Comparison of ENCODE assay signal across 8 mouse cellular contexts in the genomic region with DNA sequence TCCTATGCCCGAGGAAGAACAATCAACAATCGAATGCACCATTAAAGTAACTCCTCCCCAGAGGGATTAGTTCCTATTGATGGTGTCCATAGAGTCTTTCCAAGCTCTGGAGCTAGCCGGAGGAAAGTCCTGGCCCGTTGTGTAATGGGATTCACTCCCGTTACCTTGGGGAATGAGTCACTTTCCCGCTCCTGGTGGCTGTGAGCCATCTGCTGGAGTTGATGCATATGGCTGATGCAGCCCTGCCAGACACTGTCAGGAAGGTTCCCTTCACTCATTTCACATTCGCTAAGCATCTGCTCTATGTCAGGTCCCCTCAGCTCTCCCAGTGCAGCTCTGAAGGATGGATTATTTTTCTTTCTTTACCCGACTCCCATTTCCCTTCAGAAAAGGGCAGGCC. TPM values are rescaled to one million over a fixed set of nuclear protein-coding genes. Genes with fewer than 3 reads are reported as not detected.
DNase-seq lines count a peak whose midpoint lies in the region; ATAC-seq and TF ChIP-seq lines count a peak whose summit lies in the region.

No protein-coding gene starts in this region.

- no peak overlapping the region for H3K27ac ChIP-seq in kidney, adult 2 months (ENCODE audit: insufficient read depth, low read depth, low read length)

- no peak for ATAC-seq in granulocyte monocyte progenitor cell, adult 5-6 weeks (replicated peaks; ENCODE audit: poor library complexity, severe bottlenecking)

- peaks cover 6% of the 10 kb centered on the region; the same call in 1 of the 2 replicates for H3K4me1 ChIP-seq in kidney, adult 2 months (ENCODE audit: control insufficient read depth, insufficient read depth, low read length)

- H3K36me3 ChIP-seq in kidney, adult 2 months (ENCODE audit: control insufficient read depth, insufficient read depth, low read length): no peaks in the 10 kb centered on the region

- intact Hi-C loops in left cerebral cortex, postnatal 25 days (cut with DNase I): loop anchor here (5.0 kb wide), 2 partner anchors 52 to 63 kb away; partner anchors contain the start of genes Stambp and Tet3
- intact Hi-C loops in heart, postnatal 36 days (cut with DNase I): loop anchor here (1.0 kb wide), 1 partner anchor 52 kb away; no protein-coding TSS in a partner anchor

- H3K4me3 ChIP-seq in kidney, adult 2 months (ENCODE audit: insufficient read depth, low read depth, low read length): no peak overlapping the region

- no peak for TF ChIP-seq POLR2A in kidney, adult 2 months (IDR thresholded peaks at IDR 0.05; ENCODE audit: low read depth, low read length)

- DNase-seq in kidney, adult 2 months: peak; percentile 8
- DNase-seq in kidney, adult 8-10 months: no peak
- DNase-seq in MN1 (ENCODE audit: low spot score): peak; percentile 86
- peak; percentile 95 for DNase-seq in brain, adult 2 months (ENCODE audit: low read depth, low spot score)
- DNase-seq in left cerebral cortex, postnatal 25 days (ENCODE audit: low spot score in 2 of 2): peak; percentile 69 to 91
- DNase-seq in gastrocnemius, adult 18-20 months (ENCODE audit: low spot score): no peak
- no peak for DNase-seq in heart, postnatal 36 days

- no peak for TF ChIP-seq CTCF in kidney, adult 2 months (conservative IDR thresholded peaks at IDR 0.05; ENCODE audit: insufficient read depth, insufficient read length, low read depth, low read length)

- H3K27me3 ChIP-seq in kidney, adult 2 months (replicated peaks; ENCODE audit: control insufficient read depth, insufficient read depth, low read length): no peaks in the 10 kb centered on the region

- WGBS in kidney, adult 2 months: 34% methylated on average over 8 of the region's 8 CpGs

RNA-seq across cellular contexts. Expression of gene Dguok, which starts 2.7 kb away (rescaled TPM):
- 50.0 and 50.5 TPM in 2 replicates for polyA plus RNA-seq in kidney, adult 2 months (2012; rRNA removed)
- 10 to 100 TPM; 23.3 to 25.3 TPM for total RNA-seq in left cerebral cortex, postnatal 25 days (2021)
- 28.1 and 49.2 TPM in 2 replicates for total RNA-seq in granulocyte monocyte progenitor cell, adult 5-6 weeks (2014; fragmentation: Nextera tagmentation)
- 19.6 and 29.3 TPM in 2 replicates for total RNA-seq in granulocyte monocyte progenitor cell, adult 5-6 weeks (2017)
- total RNA-seq in gastrocnemius, adult 18-20 months (2021): 10 to 100 TPM; 17.4 to 20.6 TPM
- 10 to 100 TPM; 31.6 to 32.7 TPM for total RNA-seq in heart, postnatal 36 days (2021)

RNA-seq across cellular contexts. Expression of gene Actg2, which starts 26.6 kb away (rescaled TPM):
- polyA plus RNA-seq in kidney, adult 2 months (2012; rRNA removed): 2.0 and 10.5 TPM in 2 replicates
- total RNA-seq in left cerebral cortex, postnatal 25 days (2021): not detected
- not detected in 2 replicates for total RNA-seq in granulocyte monocyte progenitor cell, adult 5-6 weeks (2014; fragmentation: Nextera tagmentation)
- total RNA-seq in granulocyte monocyte progenitor cell, adult 5-6 weeks (2017): not detected in 2 replicates
- 1 to 10 TPM in 1 of 2 experiments, under 1 TPM in 1; 0.40 to 1.6 TPM for total RNA-seq in gastrocnemius, adult 18-20 months (2021)
- total RNA-seq in heart, postnatal 36 days (2021): 1 to 10 TPM; 1.5 to 2.4 TPM

RNA-seq across cellular contexts. Expression of gene Tet3, which starts 50.6 kb away (rescaled TPM):
- polyA plus RNA-seq in kidney, adult 2 months (2012; rRNA removed): 7.1 and 8.0 TPM in 2 replicates
- total RNA-seq in left cerebral cortex, postnatal 25 days (2021): 10 to 100 TPM; 86.4 to 87.3 TPM
- 35.6 and 46.9 TPM in 2 replicates for total RNA-seq in granulocyte monocyte progenitor cell, adult 5-6 weeks (2014; fragmentation: Nextera tagmentation)
- 13.4 and 17.5 TPM in 2 replicates for total RNA-seq in granulocyte monocyte progenitor cell, adult 5-6 weeks (2017)
- 10 to 100 TPM; 10.9 to 13.4 TPM for total RNA-seq in gastrocnemius, adult 18-20 months (2021)
- total RNA-seq in heart, postnatal 36 days (2021): 10 to 100 TPM; 27.2 to 27.6 TPM

Comparison
In these comparisons a context has a peak if more than half of its experiments do, and no peak if none do; other contexts are left out.
1. DNase-seq: peak in kidney, adult 2 months (single experiment), MN1 (single experiment), brain, adult 2 months (single experiment) and left cerebral cortex, postnatal 25 days (2 of 2); none in kidney, adult 8-10 months (0 of 2), gastrocnemius, adult 18-20 months (single experiment) and heart, postnatal 36 days (0 of 2).